Mouse (Mus musculus): ENCODE results near the gene Lasp1.

Lasp1 gene

GRCm38 (mm10) chr11:97883542-97883917, 84.7 kb downstream of the Lasp1 start:
- peak; percentile 63 for DNase-seq

- DNase-seq: peak; percentile 94
Measured at GRCm38 (mm10) chr11:97883918-97884600, 85.3 kb downstream of the Lasp1 start, which contains the start of gene Fbxo47. Fbxo47 (minus strand) TSS chr11:97884154.

- DNase-seq: no peak
Measured at GRCm38 (mm10) chr11:97884601-97885185, 85.9 kb downstream of the Lasp1 start.

- DNase-seq: no peak
Measured at GRCm38 (mm10) chr11:97885296-97885915, 86.6 kb downstream of the Lasp1 start.

All from right cerebral cortex, postnatal 14 days (tissue).